Mouse (Mus musculus) right cerebral cortex, adult 2 months (tissue): ENCODE results near the gene Steap4.
"Not testable (repeated sequence)": the region's sequence is repeated elsewhere in the genome, so short reads cannot be mapped to it uniquely, and the experiment has no call there.

ENCODE experiments used
- DNase-seq, 2 experiments: peaks; one replicate each; pipeline ENCODE4 v3.0.0; 2021 to 2022; ENCODE audit warnings: low spot score in 2 of 2

The Steap4 gene

GRCm38 (mm10) chr5:7988415-7988814, 28.2 kb downstream of the Steap4 start:
- DNase-seq = no peak

- not testable (repeated sequence) for DNase-seq
Observed at GRCm38 (mm10) chr5:7991631-7992030, 31.4 kb downstream of the Steap4 start.

DNA sequence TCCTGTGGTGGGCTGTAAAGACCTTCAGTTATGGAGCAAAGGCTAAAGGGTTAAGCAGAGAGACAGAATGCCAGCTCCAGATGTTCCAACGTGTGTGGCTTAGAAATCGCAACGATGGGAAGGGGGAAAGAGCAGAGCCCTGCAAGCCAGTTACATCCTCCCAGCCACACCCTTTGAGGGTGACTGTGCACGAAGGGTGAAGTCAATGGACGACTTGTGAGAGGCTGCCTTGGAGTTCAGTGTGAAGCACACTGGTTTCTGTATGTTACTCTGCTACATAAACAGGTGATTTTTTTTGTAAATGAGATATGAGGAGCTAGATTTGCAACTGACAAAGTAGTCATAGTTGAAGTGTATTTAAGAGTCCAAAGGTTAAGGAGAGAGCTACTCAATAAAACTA, 33.5 kb downstream of the Steap4 start:
- DNase-seq = no peak

DNA sequence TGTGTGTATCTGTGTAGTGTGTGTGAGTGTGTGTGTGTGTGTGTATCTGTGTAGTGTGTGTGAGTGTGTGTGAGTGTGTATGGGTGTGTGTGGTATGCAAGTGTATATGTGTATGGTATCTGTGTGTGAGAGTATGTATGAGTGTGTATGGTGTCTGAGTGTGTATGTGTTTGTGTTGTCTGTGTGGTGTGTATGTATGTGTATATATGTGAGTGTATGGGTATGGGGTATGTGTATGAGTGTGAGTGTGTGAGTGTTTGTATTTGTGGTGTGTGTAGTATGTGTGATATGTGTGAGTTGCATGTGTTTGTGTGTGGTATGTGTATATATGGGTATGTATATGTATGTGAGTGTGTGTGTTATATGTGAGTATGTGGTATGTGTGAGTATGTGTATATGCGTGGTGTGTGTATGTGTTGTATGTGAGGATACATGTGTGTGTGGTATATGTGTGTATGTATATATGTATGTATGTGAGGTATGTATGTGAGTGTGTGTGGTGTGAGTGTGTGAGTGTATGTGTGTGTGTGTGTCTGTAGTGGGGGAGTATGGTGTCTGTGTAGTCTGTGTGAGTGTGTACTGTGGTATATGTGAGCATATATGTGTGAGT, 35.1 kb downstream of the Steap4 start:
- DNase-seq = no peak

- peak in 1 of 2 experiments; percentile 14 for DNase-seq
Observed at GRCm38 (mm10) chr5:7996401-7997044, 36.3 kb downstream of the Steap4 start.

GRCm38 (mm10) chr5:7997086-7997485, 36.8 kb downstream of the Steap4 start:
- DNase-seq = no peak

DNA sequence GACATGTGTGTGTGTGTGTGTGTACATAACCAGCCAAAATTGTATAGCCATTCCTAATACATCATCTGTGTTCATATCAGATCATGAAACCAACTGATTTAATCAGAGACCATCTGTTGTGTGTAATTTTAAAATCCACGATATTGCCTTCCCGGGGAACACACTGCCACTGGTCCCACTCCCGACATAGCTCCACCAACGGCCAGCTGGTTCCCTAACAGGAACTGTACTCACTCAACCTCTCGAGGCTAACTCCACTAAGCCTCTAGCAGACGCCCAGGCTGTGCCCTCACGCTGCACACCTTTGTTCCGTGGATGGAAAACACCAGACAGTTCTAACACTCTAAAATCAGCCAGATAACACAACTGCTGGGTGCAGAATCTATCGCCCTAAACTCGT, 40.2 kb downstream of the Steap4 start:
- peak; percentile 24 to 27 for DNase-seq

DNA sequence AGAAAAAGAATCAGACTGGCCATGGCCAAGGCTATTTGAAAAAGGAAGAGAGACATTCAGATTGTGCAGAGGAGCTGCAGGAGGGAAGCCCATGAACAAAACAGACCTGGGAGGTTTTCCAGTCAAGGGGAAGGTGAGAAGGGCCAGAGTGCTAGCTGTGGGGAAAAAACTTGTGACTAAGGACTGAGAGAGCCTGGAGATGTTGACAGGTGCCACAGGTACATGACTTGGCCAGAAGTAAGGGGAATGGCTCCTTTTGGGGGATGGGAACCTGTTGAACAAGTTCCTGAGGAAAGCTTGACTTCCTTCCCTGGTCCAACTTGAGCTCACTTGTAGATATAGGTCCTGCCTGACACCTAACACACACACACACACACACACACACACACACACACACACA, 42.6 kb downstream of the Steap4 start:
- DNase-seq = no peak

DNA sequence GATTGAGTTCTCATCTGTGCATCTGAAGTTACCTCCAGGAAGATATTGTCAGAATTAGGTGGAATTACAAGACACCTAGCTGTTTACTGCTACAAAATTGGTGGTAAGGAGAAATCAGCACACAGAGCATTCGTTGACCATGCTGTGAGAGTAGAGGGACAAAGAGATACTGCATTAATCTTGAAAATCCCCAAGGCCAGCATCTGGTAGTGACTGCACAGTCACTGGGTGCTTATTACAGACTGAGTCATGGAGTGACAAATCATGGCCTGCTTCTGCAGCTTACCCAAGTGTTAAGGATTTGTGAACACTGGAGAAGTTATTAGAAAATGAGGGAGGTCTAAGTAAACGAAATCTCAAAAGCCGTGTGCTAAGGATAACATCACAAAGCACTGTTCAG, 53.0 kb downstream of the Steap4 start:
- no peak for DNase-seq
